Mouse (Mus musculus) E14TG2a.4 (cell line): Measurements from ENCODE around the gene Anapc15-ps.

ENCODE experiments used
- CTCF ChIP-seq: conservative IDR thresholded peaks from 2 replicates; pipeline ENCODE4 v1.5.1; 2014; ENCODE audit warnings: low read length
- NANOG ChIP-seq: IDR thresholded peaks from 2 replicates; pipeline ENCODE4 v1.6.1; 2014; ENCODE audit warnings: borderline replicate concordance, low read length, mixed read lengths
- POU5F1 ChIP-seq: IDR thresholded peaks from 2 replicates; pipeline ENCODE4 v1.6.1; 2014; ENCODE audit warnings: low read length, borderline replicate concordance

- TF ChIP-seq CTCF (no peak), POU5F1 (no peak), NANOG (peak; percentile 63)
Observed at GRCm38 (mm10) chr10:95719472-95719871, 46.2 kb upstream of the Anapc15-ps start.
